Comparison of ENCODE assay signal across 8 mouse cellular contexts in genomic region chr7:89698186-89698585, GRCm38 (mm10).
DNase-seq lines count a peak whose midpoint lies in the region; ATAC-seq and TF ChIP-seq lines count a peak whose summit lies in the region.

No protein-coding gene starts in this region.

- no peaks in the 10 kb centered on the region for H3K36me3 ChIP-seq in hindbrain, embryonic 11.5 days (ENCODE audit: control insufficient read depth, insufficient read depth, low read length)
- H3K36me3 ChIP-seq in hindbrain, embryonic 14.5 days (replicated peaks; ENCODE audit: control insufficient read depth, insufficient read depth), result no peaks in the 10 kb centered on the region

- no peaks in the 10 kb centered on the region for H3K9me3 ChIP-seq in hindbrain, embryonic 11.5 days (ENCODE audit: control insufficient read depth, low read length)
- no peaks in the 10 kb centered on the region for H3K9me3 ChIP-seq in hindbrain, embryonic 14.5 days (ENCODE audit: control insufficient read depth, low read length)

- peak; percentile 51 for DNase-seq in hindbrain, embryonic 11.5 days (ENCODE audit: low spot score)
- DNase-seq in hindbrain, embryonic 14.5 days (ENCODE audit: low spot score), result no peak
- DNase-seq in CD4-positive helper T cell, adult 2 months (ENCODE audit: low read depth, low spot score), result peak; percentile 17
- DNase-seq in induced T-regulatory cell, adult 2 months (ENCODE audit: low read depth), result peak; percentile 20
- DNase-seq in skeletal muscle tissue, adult 2 months (ENCODE audit: low read depth, low spot score), result peak; percentile 20
- no peak for DNase-seq in left cerebral cortex, adult 8-10 months (ENCODE audit: low spot score in 2 of 2)
- no peak for DNase-seq in thymus, postnatal 10 days (ENCODE audit: low spot score in 2 of 2)

- H3K4me2 ChIP-seq in hindbrain, embryonic 11.5 days (replicated peaks; ENCODE audit: low read depth, low read length), result no peak overlapping the region
- no peak overlapping the region for H3K4me2 ChIP-seq in hindbrain, embryonic 14.5 days (replicated peaks)

- no peaks in the 10 kb centered on the region for H3K27me3 ChIP-seq in hindbrain, embryonic 11.5 days (ENCODE audit: control insufficient read depth, insufficient read depth, low read length)
- H3K27me3 ChIP-seq in hindbrain, embryonic 14.5 days (ENCODE audit: control insufficient read depth, insufficient read depth, low read length), result no peaks in the 10 kb centered on the region

- H3K27ac ChIP-seq in hindbrain, embryonic 11.5 days (ENCODE audit: low read depth, low read length), result no peak overlapping the region
- H3K27ac ChIP-seq in hindbrain, embryonic 14.5 days, result no peak overlapping the region
- no peak overlapping the region for H3K27ac ChIP-seq in bone marrow, adult 2 months (ENCODE audit: control insufficient read depth, insufficient read depth, low read depth, low read length, poor library complexity)

- TF ChIP-seq CTCF in bone marrow, adult 2 months (IDR thresholded peaks at IDR 0.05; ENCODE audit: control insufficient read depth, insufficient read depth, low read length), result peak; percentile 52; the same call in 1 of the 2 replicates

- H3K4me1 ChIP-seq in hindbrain, embryonic 11.5 days (replicated peaks; ENCODE audit: control insufficient read depth, insufficient read depth, low read length), result no peaks in the 10 kb centered on the region
- no peaks in the 10 kb centered on the region for H3K4me1 ChIP-seq in hindbrain, embryonic 14.5 days (replicated peaks; ENCODE audit: control insufficient read depth, insufficient read depth, low read length)
- no peaks in the 10 kb centered on the region for H3K4me1 ChIP-seq in bone marrow, adult 2 months (ENCODE audit: control insufficient read depth, insufficient read depth, low read length)

- no peak for ATAC-seq in hindbrain, embryonic 11.5 days (ENCODE audit: low FRiP score)
- ATAC-seq in hindbrain, embryonic 14.5 days (ENCODE audit: low FRiP score), result no peak

- H3K9ac ChIP-seq in hindbrain, embryonic 11.5 days (ENCODE audit: low read depth, low read length), result no peak overlapping the region
- no peak overlapping the region for H3K9ac ChIP-seq in hindbrain, embryonic 14.5 days

- H3K4me3 ChIP-seq in hindbrain, embryonic 11.5 days (ENCODE audit: low read depth, low read length), result no peak overlapping the region
- H3K4me3 ChIP-seq in hindbrain, embryonic 14.5 days (replicated peaks; ENCODE audit: low read length), result no peak overlapping the region
- H3K4me3 ChIP-seq in bone marrow, adult 2 months (replicated peaks; ENCODE audit: control insufficient read depth, low read depth, low read length), result no peak overlapping the region

- no peak for TF ChIP-seq POLR2A in bone marrow, adult 2 months (IDR thresholded peaks at IDR 0.05; ENCODE audit: borderline replicate concordance, control insufficient read depth, low read depth, low read length)

Comparison
In these comparisons a context has a peak if more than half of its experiments do, and no peak if none do; other contexts are left out.
1. DNase-seq: peak in hindbrain, embryonic 11.5 days (single experiment), CD4-positive helper T cell, adult 2 months (single experiment), induced T-regulatory cell, adult 2 months (single experiment) and skeletal muscle tissue, adult 2 months (single experiment); none in hindbrain, embryonic 14.5 days (single experiment), left cerebral cortex, adult 8-10 months (0 of 2) and thymus, postnatal 10 days (0 of 2).